ENCODE assay signal across 27 mouse cellular contexts in the genomic region with DNA sequence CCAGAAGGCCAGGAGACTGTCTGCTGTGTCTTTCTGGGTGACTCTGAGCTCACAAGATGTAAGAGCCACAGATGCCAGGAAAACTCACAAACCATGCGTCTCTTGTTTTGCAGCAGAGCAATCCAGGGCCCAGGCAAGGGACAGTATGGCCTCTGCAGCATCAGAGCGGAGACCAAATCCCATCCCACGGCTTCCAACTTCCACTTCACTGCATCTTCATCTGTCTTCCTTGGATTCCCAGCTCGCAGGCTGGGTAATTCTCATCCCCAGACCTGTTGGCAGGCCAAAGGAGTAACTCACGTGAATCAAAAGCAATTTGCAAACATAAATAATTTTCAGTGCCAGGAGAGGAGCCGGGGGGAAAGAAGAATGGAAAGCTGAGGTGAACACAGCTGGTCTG. TPM values are rescaled to one million over a fixed set of nuclear protein-coding genes. Genes with fewer than 3 reads are reported as not detected.
DNase-seq lines count a peak whose midpoint lies in the region; ATAC-seq lines count a peak whose summit lies in the region.
"Had no signal": no experiment of that assay in that cellular context is flagged by ENCODE, and none has a peak within 500 bp of the region (broad histone marks: within the 10 kb centered on the region; RNA-seq: fewer than 3 reads in every experiment).

No protein-coding gene starts in this region.

- ATAC-seq in hindbrain, embryonic 15.5 days (ENCODE audit: low FRiP score, low read depth): no peak
- ATAC-seq in hindbrain, embryonic 16.5 days: no peak
- no peak for ATAC-seq in midbrain, embryonic 13.5 days
- ATAC-seq: forebrain, embryonic 16.5 days; inflammation-experienced regulatory T-cells, adult 6 months; Patski had no signal

- H3K27ac ChIP-seq in hindbrain, embryonic 15.5 days (replicated peaks): 0 out of 2 replicates have a peak overlapping the region, but pooled peaks have one; percentile 10
- no peak overlapping the region for H3K27ac ChIP-seq in hindbrain, embryonic 16.5 days (ENCODE audit: low read depth, low read length)
- 0 out of 2 replicates have a peak overlapping the region, but pooled peaks have one; percentile 7 for H3K27ac ChIP-seq in midbrain, embryonic 10.5 days (replicated peaks)
- H3K27ac ChIP-seq in midbrain, embryonic 13.5 days: no peak overlapping the region
- H3K27ac ChIP-seq: embryonic facial prominence, embryonic 12.5 days; embryonic facial prominence, embryonic 15.5 days; forebrain, embryonic 12.5 days; heart, adult 2 months; heart, embryonic 13.5 days; hindbrain, embryonic 12.5 days had no signal

- peaks cover 21% of the 10 kb centered on the region for H3K4me1 ChIP-seq in hindbrain, embryonic 15.5 days (replicated peaks)
- H3K4me1 ChIP-seq in hindbrain, embryonic 16.5 days (ENCODE audit: control insufficient read depth, insufficient read depth, low read depth, low read length): no peaks in the 10 kb centered on the region; the same call in 1 of the 2 replicates
- peaks cover 4% of the 10 kb centered on the region for H3K4me1 ChIP-seq in midbrain, embryonic 10.5 days
- peaks cover 13% of the 10 kb centered on the region for H3K4me1 ChIP-seq in midbrain, embryonic 13.5 days (replicated peaks)
- H3K4me1 ChIP-seq: heart, embryonic 10.5 days had no signal

- no peak overlapping the region for H3K9ac ChIP-seq in hindbrain, embryonic 15.5 days
- H3K9ac ChIP-seq in hindbrain, embryonic 16.5 days (ENCODE audit: low read depth, low read length): no peak overlapping the region
- no peak overlapping the region for H3K9ac ChIP-seq in midbrain, embryonic 13.5 days (replicated peaks)
- H3K9ac ChIP-seq: embryonic facial prominence, embryonic 12.5 days; embryonic facial prominence, embryonic 15.5 days; forebrain, embryonic 12.5 days; heart, embryonic 13.5 days; hindbrain, embryonic 12.5 days had no signal

- no peaks in the 10 kb centered on the region for H3K36me3 ChIP-seq in hindbrain, embryonic 15.5 days
- no peaks in the 10 kb centered on the region for H3K36me3 ChIP-seq in hindbrain, embryonic 16.5 days (ENCODE audit: control insufficient read depth, insufficient read depth, low read length)
- 0 out of 2 replicates have a peak, but pooled peaks cover 4% of the 10 kb centered on the region for H3K36me3 ChIP-seq in midbrain, embryonic 10.5 days
- H3K36me3 ChIP-seq in midbrain, embryonic 13.5 days: no peaks in the 10 kb centered on the region
- H3K36me3 ChIP-seq: embryonic facial prominence, embryonic 12.5 days; G1E; heart, embryonic 10.5 days; hindbrain, embryonic 12.5 days had no signal

- H3K27me3 ChIP-seq in hindbrain, embryonic 15.5 days: no peaks in the 10 kb centered on the region
- H3K27me3 ChIP-seq in hindbrain, embryonic 16.5 days (replicated peaks; ENCODE audit: control insufficient read depth, insufficient read depth, low read length): no peaks in the 10 kb centered on the region
- peaks cover 81% of the 10 kb centered on the region for H3K27me3 ChIP-seq in midbrain, embryonic 10.5 days (ENCODE audit: low read depth, poor library complexity, severe bottlenecking)
- H3K27me3 ChIP-seq in midbrain, embryonic 13.5 days: 0 out of 2 replicates have a peak, but pooled peaks cover 3% of the 10 kb centered on the region
- H3K27me3 ChIP-seq: Patski had no signal

- 56% methylated on average over 6 of the region's 6 CpGs for WGBS in hindbrain, embryonic 15.5 days
- WGBS in hindbrain, embryonic 16.5 days: 51% methylated on average over 6 of the region's 6 CpGs
- WGBS in midbrain, embryonic 10.5 days: 78% methylated on average over 6 of the region's 6 CpGs
- WGBS in midbrain, embryonic 13.5 days: 73% methylated on average over 6 of the region's 6 CpGs

- DNase-seq in cerebellum, postnatal 14 days: peak; percentile 61
- DNase-seq in cerebellum, postnatal 4 days (ENCODE audit: low spot score in 2 of 2): no peak
- DNase-seq in midbrain, embryonic 10.5 days (ENCODE audit: low spot score): no peak
- DNase-seq in testis, postnatal 14 days (ENCODE audit: low spot score): no peak
- DNase-seq: adrenal gland, postnatal 10 days; adrenal gland, postnatal 36 days; B cell, adult 2 months; cerebellum, adult 2 months; cerebellum, adult 9-11 months; gastrocnemius, postnatal 10 days; gastrocnemius, postnatal 36 days; heart, adult 2 months; heart, postnatal 14 days; heart, postnatal 4 days had no signal

- H3K9me3 ChIP-seq in hindbrain, embryonic 15.5 days: no peaks in the 10 kb centered on the region
- no peaks in the 10 kb centered on the region for H3K9me3 ChIP-seq in hindbrain, embryonic 16.5 days (ENCODE audit: control insufficient read depth, low read length)
- H3K9me3 ChIP-seq in midbrain, embryonic 10.5 days (replicated peaks): no peaks in the 10 kb centered on the region; the same call in 1 of the 2 replicates
- peaks cover 4% of the 10 kb centered on the region for H3K9me3 ChIP-seq in midbrain, embryonic 13.5 days
- H3K9me3 ChIP-seq: embryonic facial prominence, embryonic 15.5 days; forebrain, embryonic 12.5 days had no signal

- H3K4me3 ChIP-seq in hindbrain, embryonic 15.5 days: no peak overlapping the region
- H3K4me3 ChIP-seq in hindbrain, embryonic 16.5 days (ENCODE audit: low read length): no peak overlapping the region
- H3K4me3 ChIP-seq in midbrain, embryonic 10.5 days: no peak overlapping the region
- no peak overlapping the region for H3K4me3 ChIP-seq in midbrain, embryonic 13.5 days (replicated peaks)
- H3K4me3 ChIP-seq: embryonic facial prominence, embryonic 12.5 days; embryonic facial prominence, embryonic 15.5 days; forebrain, embryonic 12.5 days; heart, adult 2 months; heart, embryonic 10.5 days; heart, embryonic 13.5 days; hindbrain, embryonic 12.5 days had no signal

- no peak overlapping the region for H3K4me2 ChIP-seq in hindbrain, embryonic 15.5 days
- no peak overlapping the region for H3K4me2 ChIP-seq in hindbrain, embryonic 16.5 days (ENCODE audit: low read length)
- no peak overlapping the region for H3K4me2 ChIP-seq in midbrain, embryonic 13.5 days (replicated peaks)
- H3K4me2 ChIP-seq: embryonic facial prominence, embryonic 12.5 days; embryonic facial prominence, embryonic 15.5 days; forebrain, embryonic 12.5 days; heart, embryonic 13.5 days; hindbrain, embryonic 12.5 days had no signal

RNA-seq across cellular contexts. Expression of a gene that starts 13.0 kb away (rescaled TPM):
- 21.9 and 23.2 TPM in 2 replicates for polyA plus RNA-seq in hindbrain, embryonic 15.5 days (2015; fragmentation: Nextera tagmentation; extraction: Ambion mirVana)
- 23.4 and 24.8 TPM in 2 replicates for polyA plus RNA-seq in hindbrain, embryonic 16.5 days (2015; fragmentation: Nextera tagmentation; extraction: Ambion mirVana)
- 5.1 and 7.1 TPM in 2 replicates for polyA plus RNA-seq in midbrain, embryonic 10.5 days (2016; fragmentation: Nextera tagmentation; extraction: Ambion mirVana)
- 14.1 and 16.3 TPM in 2 replicates for polyA plus RNA-seq in midbrain, embryonic 13.5 days (2015; fragmentation: Nextera tagmentation; extraction: Ambion mirVana)

RNA-seq across cellular contexts. Expression of a gene that starts 32.2 kb away (rescaled TPM):
- polyA plus RNA-seq in hindbrain, embryonic 15.5 days (2015; fragmentation: Nextera tagmentation; extraction: Ambion mirVana): 8.6 and 10.0 TPM in 2 replicates
- polyA plus RNA-seq in hindbrain, embryonic 16.5 days (2015; fragmentation: Nextera tagmentation; extraction: Ambion mirVana): 8.5 and 9.5 TPM in 2 replicates
- polyA plus RNA-seq in midbrain, embryonic 10.5 days (2016; fragmentation: Nextera tagmentation; extraction: Ambion mirVana): 13.5 and 15.0 TPM in 2 replicates
- 9.8 and 15.2 TPM in 2 replicates for polyA plus RNA-seq in midbrain, embryonic 13.5 days (2015; fragmentation: Nextera tagmentation; extraction: Ambion mirVana)
- polyA plus RNA-seq: G1E had no signal

RNA-seq across cellular contexts. Expression of a gene that starts 50.2 kb away (rescaled TPM):
- polyA plus RNA-seq in hindbrain, embryonic 15.5 days (2015; fragmentation: Nextera tagmentation; extraction: Ambion mirVana): 15.3 and 17.1 TPM in 2 replicates
- polyA plus RNA-seq in hindbrain, embryonic 16.5 days (2015; fragmentation: Nextera tagmentation; extraction: Ambion mirVana): 10.7 and 14.0 TPM in 2 replicates
- polyA plus RNA-seq in midbrain, embryonic 10.5 days (2016; fragmentation: Nextera tagmentation; extraction: Ambion mirVana): 108 and 110 TPM in 2 replicates
- 34.7 and 35.5 TPM in 2 replicates for polyA plus RNA-seq in midbrain, embryonic 13.5 days (2015; fragmentation: Nextera tagmentation; extraction: Ambion mirVana)
- polyA plus RNA-seq: G1E had no signal

Comparison
In these comparisons a context has a peak if more than half of its experiments do, and no peak if none do; other contexts are left out.
1. DNase-seq: peak in cerebellum, postnatal 14 days (2 of 2); none in cerebellum, postnatal 4 days (0 of 2), midbrain, embryonic 10.5 days (single experiment) and testis, postnatal 14 days (single experiment).
2. H3K27ac ChIP-seq: peak in hindbrain, embryonic 15.5 days (single experiment) and midbrain, embryonic 10.5 days (single experiment); none in hindbrain, embryonic 16.5 days (single experiment) and midbrain, embryonic 13.5 days (single experiment).